Mouse (Mus musculus) urinary bladder, postnatal 36 days (tissue): ENCODE data around the gene Repin1.

Source experiments
- DNase-seq, 2 experiments: peaks; one replicate each; pipeline ENCODE4 v3.0.0; 2022; ENCODE audit warnings: low spot score in 2 of 2, mixed read lengths in 1 of 2

The Repin1 gene

DNA sequence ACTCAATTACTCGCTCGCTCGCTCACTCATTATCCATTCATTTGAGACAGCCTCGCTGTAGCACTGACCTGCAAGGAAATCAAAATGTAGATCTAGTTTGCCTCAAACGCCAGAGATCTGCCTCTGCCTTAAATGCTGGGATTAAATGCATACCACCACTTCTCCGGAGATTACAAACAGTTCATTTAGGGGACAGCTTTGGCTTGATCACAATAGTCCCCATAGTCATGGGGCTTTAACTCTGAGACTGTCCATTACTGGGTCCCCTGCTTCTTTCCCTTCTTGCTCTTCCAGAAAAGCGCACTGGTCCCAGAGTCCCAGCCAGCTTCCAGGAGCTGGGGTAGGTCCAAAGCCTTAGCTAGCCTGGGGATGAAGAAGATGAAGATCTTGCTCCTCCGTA is 32.8 kb downstream of the Repin1 start, which contains the start of gene AI854703:
AI854703 (plus strand) TSS at position 301 of the 400 bp plus-strand sequence.
- DNase-seq = no peak

DNA sequence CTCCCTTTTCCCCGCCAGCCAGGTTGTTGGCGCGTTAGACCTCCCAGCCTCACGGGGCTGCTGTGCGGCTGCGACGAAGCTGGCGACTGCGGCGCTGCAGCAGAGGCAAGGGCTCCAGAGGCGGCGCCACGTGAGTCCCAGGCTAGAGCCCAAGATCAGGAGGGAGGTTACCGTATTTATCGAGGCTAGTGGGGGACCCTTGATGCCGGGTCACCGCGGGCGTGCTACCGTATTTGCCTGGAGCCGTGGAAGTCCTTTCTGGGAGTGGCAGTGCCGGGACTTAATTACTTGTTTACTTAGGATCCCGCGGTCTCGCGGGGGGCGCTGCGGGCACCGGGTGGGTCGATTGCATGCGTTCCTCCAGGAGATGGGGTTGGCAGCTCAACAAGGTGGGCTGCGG is 33.3 kb downstream of the Repin1 start:
- peak; percentile 33 to 53 for DNase-seq

DNA sequence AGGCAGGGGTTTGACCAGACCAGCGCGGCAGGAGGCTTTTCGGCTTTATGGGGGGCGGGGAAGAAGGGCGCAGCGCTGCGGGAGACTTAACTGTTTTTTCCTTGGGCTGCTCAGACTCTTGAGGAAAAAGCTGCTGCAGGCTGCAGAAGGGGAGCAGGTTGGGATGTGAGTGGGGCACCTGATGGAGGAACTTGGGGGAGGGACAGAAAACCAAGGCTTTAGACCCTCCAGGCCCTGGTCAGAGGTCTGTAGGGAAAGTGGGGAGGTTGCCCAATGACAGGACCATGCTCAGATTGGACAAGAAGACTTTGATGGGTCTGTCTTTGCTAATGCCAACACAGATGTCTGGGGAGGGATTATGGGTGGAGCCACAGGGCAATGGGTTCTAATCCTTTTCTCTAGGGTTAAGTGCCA is 33.8 kb downstream of the Repin1 start:
- DNase-seq = no peak

- DNase-seq = no peak
These were observed 34.7 kb downstream of the Repin1 start for GRCm38 (mm10) chr6:48628377-48628776.

DNA sequence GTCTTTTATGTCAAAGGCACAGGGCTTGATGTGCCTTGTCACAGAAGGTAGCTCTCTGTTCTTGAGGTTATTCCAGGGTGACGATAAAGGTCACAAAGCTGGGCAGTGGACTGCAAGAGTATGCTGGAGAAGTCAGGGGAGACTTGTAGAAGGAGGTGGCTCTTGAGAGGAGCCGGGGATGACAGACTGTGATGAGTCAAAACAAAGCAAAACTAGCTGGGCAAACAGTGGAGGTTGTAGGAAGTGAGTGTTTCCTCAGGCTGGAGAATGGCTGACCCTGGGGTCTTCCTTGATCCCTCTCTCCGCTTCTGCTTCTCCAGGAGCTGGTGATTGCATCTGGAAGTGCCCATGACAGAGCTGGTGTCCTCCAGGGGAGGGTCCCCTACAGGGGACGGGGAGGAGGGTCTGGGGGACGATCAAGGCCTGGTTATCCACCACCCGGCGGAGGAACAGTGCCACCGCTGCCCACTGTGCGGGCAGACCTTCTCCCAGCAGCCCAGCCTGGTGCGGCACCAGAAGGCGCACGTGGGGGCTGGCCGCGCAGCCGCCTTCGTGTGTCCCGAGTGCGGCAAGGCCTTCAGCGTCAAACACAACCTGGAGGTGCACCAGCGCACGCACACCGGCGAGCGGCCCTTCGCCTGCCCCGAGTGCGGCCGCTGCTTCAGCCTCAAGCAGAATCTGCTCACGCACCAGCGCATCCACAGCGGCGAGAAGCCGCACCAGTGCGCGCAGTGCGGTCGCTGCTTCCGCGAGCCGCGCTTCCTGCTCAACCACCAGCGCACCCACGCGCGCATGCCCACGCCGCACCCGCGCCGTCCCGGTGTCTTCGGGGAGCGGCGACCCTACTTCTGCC is 35.4 kb downstream of the Repin1 start:
- no peak for DNase-seq

- DNase-seq = no peak
These were observed 36.0 kb downstream of the Repin1 start for GRCm38 (mm10) chr6:48629661-48630034.

- peak; percentile 35 to 60 for DNase-seq
These were observed 37.1 kb downstream of the Repin1 start for GRCm38 (mm10) chr6:48630831-48631230.

DNA sequence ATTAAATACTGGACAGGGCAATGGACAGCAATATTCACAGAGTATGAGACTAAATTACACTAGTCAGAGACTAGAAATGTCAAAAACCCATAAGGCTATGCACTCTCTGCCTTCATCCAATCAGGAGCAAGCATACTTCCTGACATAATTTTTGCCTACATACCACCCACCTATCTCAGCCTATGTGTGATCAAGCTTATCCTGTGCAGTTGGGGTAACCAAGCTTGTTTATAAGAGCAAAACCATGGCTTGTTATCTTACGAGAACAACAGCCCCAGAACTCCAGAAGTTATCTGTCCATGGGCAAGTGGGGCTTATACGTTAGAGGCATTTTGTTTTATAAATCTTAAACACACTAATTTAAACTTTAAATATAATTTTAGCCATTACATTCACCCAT is 41.4 kb downstream of the Repin1 start:
- no peak for DNase-seq

GRCm38 (mm10) chr6:48636515-48636914 is 42.8 kb downstream of the Repin1 start:
- DNase-seq = no peak

DNA sequence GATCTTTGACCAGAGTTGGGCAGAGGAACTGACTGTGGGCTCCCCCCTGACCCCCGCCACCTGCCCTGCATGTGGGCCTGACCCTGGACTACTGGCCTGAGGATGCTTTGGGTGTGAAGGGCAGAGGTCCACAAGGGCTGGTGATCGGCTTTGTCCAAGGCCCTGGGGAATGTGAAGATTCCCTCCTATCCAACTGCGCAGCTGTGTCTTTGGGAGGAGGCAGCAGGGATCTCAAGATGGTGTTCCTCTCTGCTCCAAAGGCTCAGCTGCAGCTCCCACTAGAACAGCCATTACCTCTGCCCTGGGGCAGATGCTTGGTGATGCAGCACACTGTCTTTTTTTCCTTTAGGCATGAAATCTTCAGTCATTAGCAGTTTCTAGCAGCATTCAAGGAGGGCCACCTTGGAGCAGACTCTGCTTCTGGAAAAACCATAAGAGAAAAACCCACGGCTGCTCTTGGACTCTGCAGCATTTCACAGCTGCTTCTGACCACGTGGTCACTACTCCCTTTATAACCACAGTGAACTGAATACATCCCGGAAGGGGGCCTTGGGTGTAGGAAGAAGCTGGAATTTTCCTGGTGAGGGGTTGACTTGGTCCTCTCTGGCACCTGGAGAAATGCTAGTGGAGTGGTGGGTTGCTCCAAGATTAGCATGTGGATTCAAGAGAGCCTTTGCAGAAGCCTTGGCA is 44.3 kb downstream of the Repin1 start:
- no peak for DNase-seq

DNA sequence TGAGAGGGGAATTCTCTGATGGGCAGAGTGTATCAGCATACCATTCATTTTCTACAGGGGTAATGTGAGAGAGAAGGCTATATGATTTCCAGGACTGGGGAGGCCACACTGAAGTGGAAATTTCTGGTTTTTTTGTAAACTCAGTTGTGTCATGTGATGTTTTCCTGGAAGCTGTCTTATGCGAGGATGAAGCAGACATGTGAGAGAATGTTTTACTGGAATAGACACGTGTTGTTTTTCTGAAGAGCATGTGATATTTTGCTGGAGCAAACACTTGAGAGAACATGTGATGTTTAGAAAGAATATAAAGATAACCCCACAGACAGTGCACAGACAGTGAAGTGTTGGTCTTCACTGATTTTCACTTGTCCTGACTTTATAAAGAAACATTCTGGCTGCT is 44.9 kb downstream of the Repin1 start:
- DNase-seq = no peak

DNA sequence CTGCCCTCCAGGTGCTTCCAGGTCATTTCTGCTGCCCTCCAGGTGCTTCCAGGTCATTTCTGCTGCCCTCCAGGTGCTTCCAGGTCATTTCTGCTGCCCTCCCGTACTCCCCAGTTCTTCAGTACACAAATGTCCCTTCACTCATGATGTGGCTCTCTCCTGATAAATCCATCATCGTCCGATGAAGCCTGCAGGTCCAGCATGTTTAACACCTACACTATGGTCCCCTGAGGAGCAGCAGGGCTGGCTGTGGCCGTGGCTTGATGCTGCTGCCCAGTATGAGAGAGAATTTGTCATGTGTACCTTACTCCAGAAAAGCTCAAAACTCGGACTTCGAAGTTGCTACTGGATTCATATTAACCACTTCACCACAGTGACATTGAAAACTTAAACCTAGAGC is 47.7 kb downstream of the Repin1 start:
- no peak for DNase-seq

- no peak for DNase-seq
These were observed 49.1 kb downstream of the Repin1 start for GRCm38 (mm10) chr6:48642764-48643292.

DNA sequence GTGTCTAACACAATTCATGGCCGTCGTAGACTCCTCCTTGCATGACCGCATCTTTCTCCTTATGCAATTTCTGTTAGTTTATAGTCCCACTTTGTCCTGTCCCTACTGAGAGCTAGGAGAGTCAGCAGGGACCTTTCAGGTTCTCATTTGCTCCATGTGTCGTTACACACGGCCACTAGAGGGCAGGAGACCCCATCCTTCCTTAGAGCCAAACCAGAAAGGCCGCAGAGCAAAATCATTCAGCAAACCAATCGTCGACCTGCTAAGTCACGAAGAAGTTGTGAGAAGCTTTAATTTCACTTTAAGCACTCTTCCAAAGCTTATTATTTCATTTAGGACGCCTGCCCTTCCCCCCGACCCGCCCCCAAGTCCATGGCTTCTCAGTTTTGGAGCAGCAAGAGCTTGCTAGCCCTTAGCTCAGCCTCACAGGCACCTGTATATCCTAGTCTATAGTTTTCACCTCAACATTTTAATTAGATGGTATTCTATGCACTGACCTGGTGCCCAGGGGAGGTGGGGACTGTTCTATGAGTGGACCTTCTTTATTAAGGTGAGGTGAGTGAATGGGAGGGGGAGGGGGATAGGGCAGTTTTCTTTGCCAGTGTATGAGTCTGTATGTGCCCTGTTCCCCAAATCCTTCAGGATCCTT is 52.1 kb downstream of the Repin1 start:
- DNase-seq = peak; percentile 47 to 68

GRCm38 (mm10) chr6:48646309-48646690 is 52.6 kb downstream of the Repin1 start:
- no peak for DNase-seq

GRCm38 (mm10) chr6:48646995-48647394 is 53.3 kb downstream of the Repin1 start, which contains the start of gene Gimap8:
Gimap8 (plus strand) TSS chr6:48647234.
- DNase-seq = peak in 1 of 2 experiments; percentile 25

DNA sequence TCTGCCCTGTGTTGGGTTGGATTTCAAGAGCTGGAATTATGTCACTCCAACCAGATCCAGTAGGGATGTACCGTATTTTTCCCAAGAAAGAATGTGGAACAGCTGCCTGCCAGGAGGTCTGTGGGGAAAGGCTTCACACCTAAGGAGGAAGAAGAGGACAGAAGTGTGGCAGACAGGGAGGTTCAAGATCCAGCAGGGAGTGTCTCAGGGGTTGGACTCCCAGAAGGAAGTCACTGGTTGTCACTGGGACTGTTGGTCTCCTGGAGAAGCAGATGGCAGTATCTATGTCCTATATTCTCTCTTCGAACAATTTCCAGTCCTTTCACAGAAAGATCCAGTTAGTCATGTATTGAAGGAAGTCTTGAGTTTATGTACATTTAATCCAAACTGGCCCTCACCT is 53.9 kb downstream of the Repin1 start:
- DNase-seq = no peak
